Mouse (Mus musculus) adrenal gland, postnatal 4 days (tissue): ENCODE results near the gene Glb1l2. TPM values are rescaled to one million over a fixed set of nuclear protein-coding genes. Genes with fewer than 3 reads are reported as not detected.

ENCODE experiments used
- DNase-seq, 2 experiments: peaks; one replicate each; pipeline ENCODE4 v3.0.0; 2021 to 2022; ENCODE audit warnings: low spot score in 2 of 2, mixed read lengths in 2 of 2
- long read RNA-seq, 2 experiments: library from polyadenylated mRNA; stranded (forward); transcript quantifications; one replicate each; pipeline ENCODE4 v2.0.0; 2021
- total RNA-seq, 2 experiments: library from RNA; stranded (reverse); gene quantifications; 2 replicates each; pipeline ENCODE4 v1.2.3; 2021

Gene Glb1l2
- 1 to 10 TPM; 5.0 to 8.8 TPM for total RNA-seq
- long read RNA-seq, experiment 1, partial matches to known transcripts: 0 of 1 reads
- long read RNA-seq, experiment 1, other reads (novel, unspliced or antisense): 0 of 1 reads
- long read RNA-seq, experiment 2, transcript Glb1l2-202 (19 exons, 3,688 nt): major isoform, 5 of 7 reads
- long read RNA-seq, experiment 2, partial matches to known transcripts: 0 of 7 reads
- long read RNA-seq, experiment 2, other reads (novel, unspliced or antisense): 2 of 7 reads

- DNase-seq: peak; percentile 87 to 88
These were observed at the start of gene Glb1l2 for GRCm38 (mm10) chr9:26805935-26806666. Glb1l2 (minus strand) TSS chr9:26806468.

- DNase-seq: no peak
These were observed 24.8 kb upstream of the Glb1l2 start for GRCm38 (mm10) chr9:26831089-26831488.

DNA sequence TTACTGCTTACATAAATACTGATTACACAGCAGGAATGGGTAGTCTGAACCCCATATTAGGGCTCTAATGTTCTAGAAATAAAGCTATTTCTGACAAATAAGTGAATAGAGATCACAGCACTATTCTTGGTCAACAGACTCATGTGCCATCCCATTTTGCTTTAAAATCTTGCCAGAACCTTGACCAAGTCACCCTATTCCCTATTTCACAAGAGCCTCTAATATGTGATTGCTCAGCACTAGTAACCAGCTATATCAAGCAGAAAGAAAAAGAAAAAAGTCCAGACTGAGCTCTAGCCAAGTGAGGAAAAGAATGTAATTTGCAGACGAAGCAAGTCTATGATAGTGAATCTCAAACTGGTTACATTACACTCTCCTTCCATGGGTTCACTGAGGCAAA, 13.7 kb upstream of the Glb1l2 start:
- DNase-seq: no peak

GRCm38 (mm10) chr9:26808735-26809134, 2.5 kb upstream of the Glb1l2 start:
- DNase-seq: no peak

GRCm38 (mm10) chr9:26804321-26804720, 1.9 kb downstream of the Glb1l2 start:
- no peak for DNase-seq

DNA sequence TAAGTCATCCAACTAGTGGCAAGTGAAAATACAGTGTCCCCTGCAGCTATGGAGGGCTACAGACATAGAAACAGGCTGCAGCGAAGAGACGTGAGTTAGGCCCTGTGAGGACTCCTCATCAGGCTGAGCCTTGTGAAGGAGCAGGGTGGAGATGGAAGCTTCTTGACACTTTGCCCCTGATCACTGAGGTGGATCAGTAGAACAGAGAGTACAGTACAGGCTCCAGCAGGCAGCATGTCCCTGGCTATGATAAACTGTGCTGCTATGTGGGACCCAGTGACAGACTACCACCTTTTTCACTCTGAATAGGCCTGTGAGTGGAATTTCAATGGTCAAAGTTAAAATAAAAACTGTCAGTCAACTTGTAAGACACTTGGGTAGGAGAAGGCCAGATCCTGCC, 5.9 kb downstream of the Glb1l2 start:
- no peak for DNase-seq

GRCm38 (mm10) chr9:26798731-26799130, 7.5 kb downstream of the Glb1l2 start:
- DNase-seq: no peak

DNA sequence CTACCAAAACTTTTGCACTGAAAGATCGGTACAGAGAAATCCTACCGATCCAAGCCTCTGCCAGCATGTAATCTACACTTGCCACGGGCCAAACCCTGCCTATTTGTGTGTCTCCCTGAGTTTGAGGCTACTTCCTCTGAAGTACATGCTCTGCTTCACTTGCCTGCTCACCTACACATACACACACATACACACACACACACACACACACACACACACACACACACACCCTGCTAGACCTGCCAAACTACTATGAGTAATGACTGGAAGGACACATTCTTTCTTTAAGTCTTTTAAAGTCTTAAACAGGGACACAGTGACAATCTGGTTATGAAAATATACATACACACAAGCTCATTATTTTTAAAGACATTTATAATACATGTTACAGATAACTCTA, 8.1 kb downstream of the Glb1l2 start:
- no peak for DNase-seq

- no peak for DNase-seq
These were observed 13.4 kb downstream of the Glb1l2 start for GRCm38 (mm10) chr9:26792829-26793228.

GRCm38 (mm10) chr9:26783414-26783975, 22.8 kb downstream of the Glb1l2 start:
- DNase-seq: no peak

- DNase-seq: no peak
These were observed 27.8 kb downstream of the Glb1l2 start for GRCm38 (mm10) chr9:26778421-26778820.

- DNase-seq: no peak
These were observed 30.0 kb downstream of the Glb1l2 start for GRCm38 (mm10) chr9:26776122-26776902.

DNA sequence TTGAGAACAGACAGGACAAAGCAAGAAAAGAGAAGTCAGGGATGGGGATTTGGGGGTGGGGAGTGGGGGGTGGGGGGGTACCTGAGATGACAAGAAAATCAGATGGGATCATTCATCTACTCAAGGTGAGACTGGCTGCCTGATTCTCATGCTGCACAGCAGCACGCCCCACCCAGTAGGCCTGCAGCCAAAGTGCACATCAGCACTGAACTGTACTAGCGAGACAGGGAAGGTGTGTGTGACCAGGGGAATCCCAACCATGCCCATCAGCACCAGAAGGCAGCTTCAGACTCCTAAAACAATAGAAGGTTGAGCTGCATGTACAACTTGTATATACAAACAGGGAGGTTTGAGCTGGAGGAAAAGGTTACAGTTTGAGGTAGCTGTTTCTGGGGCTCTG, 30.6 kb downstream of the Glb1l2 start:
- DNase-seq: no peak

DNA sequence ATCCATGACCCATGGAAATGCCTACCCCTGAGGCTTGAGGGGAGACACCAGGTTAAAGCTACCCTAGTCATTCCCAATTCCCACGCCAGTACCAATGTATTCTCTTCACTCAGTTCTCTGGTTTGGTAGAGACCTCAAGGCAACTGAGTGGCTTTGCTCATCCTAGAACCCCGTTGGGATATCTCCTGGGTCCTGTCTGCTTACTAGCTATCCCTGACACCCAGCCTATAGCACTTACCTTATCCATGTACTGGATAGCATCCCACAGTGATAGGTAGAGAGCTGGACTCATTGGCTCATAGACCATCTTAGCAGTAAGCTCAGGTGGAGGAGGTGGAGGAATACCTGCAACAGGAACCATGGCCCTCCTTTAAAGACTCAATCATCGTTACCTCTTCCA, 38.1 kb downstream of the Glb1l2 start:
- no peak for DNase-seq

GRCm38 (mm10) chr9:26762477-26762876, 43.8 kb downstream of the Glb1l2 start:
- DNase-seq: no peak

DNA sequence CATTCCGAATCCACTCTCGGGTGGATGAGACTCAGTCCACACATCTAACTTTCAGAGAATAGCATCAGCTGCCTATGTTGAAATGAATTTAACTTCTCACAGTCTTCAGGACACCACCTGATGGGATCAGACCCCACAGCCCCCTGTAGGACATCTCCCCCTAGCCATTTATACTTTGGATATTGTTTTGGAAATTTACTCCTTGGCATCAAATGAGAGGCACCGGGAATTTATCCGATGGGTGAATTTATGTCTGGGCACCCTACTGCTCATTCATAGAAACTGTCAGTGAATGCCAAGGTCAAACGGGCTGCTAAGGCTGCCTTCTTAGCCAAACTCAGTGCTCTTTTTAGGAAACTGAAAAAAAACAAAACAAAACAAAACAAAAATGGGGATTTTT, 45.7 kb downstream of the Glb1l2 start:
- DNase-seq: no peak

- DNase-seq: no peak
These were observed 46.2 kb downstream of the Glb1l2 start for GRCm38 (mm10) chr9:26760081-26760480.

- no peak for DNase-seq
These were observed 57.4 kb downstream of the Glb1l2 start for GRCm38 (mm10) chr9:26748893-26749292.

- DNase-seq: no peak
These were observed 59.1 kb downstream of the Glb1l2 start for GRCm38 (mm10) chr9:26747121-26747520.

- no peak for DNase-seq
These were observed 63.5 kb downstream of the Glb1l2 start for GRCm38 (mm10) chr9:26742817-26743216.

DNA sequence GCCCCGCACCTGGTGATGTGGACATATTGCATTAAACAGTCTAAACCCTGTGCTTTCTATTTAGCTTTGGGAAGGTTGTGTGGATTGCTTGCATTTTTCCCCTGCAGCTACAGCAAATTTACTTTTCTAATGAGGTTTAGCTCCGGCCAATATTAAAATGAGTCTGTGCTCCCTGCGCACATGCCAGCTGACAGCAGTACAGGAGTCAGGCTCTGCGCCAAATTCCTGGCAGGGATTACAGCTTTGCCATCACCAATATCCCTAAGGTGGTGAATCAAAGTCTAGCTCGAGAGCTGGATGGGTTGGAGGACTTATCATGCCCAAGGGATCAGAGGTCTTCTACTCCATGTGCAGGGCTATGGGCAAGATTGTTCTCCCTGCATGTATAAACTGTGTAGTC, 69.2 kb downstream of the Glb1l2 start:
- DNase-seq: no peak

- no peak for DNase-seq
These were observed 72.3 kb downstream of the Glb1l2 start for GRCm38 (mm10) chr9:26733986-26734385.
